Mouse (Mus musculus) liver, adult 2 months (tissue): ENCODE measurements around the gene Fndc3b. TPM values are rescaled to one million over a fixed set of nuclear protein-coding genes. Genes with fewer than 3 reads are reported as not detected.

Experiments used
- DNase-seq: peaks from one replicate; pipeline ENCODE4 v3.0.0-alpha.2; 2011; ENCODE audit warnings: low read depth, low spot score; ENCODE audit errors: extremely low read depth
- H3K27ac ChIP-seq: fragments of 200-500 bp; replicated peaks from 2 replicates; pipeline ENCODE4 v1.5.1; 2012; ENCODE audit warnings: low read depth, mild to moderate bottlenecking, control low read depth, inconsistent platforms, low read length; ENCODE audit not compliant: insufficient read depth
- H3K27me3 ChIP-seq: fragments of 200-500 bp; 2 replicates; pipeline ENCODE4 v1.6.1; 2012; ENCODE audit warnings: mild to moderate bottlenecking, moderate library complexity, low read length, inconsistent platforms; ENCODE audit not compliant: control insufficient read depth, insufficient read depth
- H3K36me3 ChIP-seq: fragments of 200-500 bp; 2 replicates; pipeline ENCODE4 v1.6.1; 2012; ENCODE audit warnings: low read length, inconsistent platforms; ENCODE audit not compliant: control insufficient read depth, insufficient read depth
- H3K4me1 ChIP-seq: fragments of 200-500 bp; 2 replicates; pipeline ENCODE4 v1.6.1; 2011; ENCODE audit warnings: low read length; ENCODE audit not compliant: control insufficient read depth, insufficient read depth
- H3K4me3 ChIP-seq: fragments of 200-500 bp; 2 replicates; pipeline ENCODE4 v1.5.1; 2011; ENCODE audit warnings: low read depth, mild to moderate bottlenecking, control low read depth, low read length, moderate library complexity; ENCODE audit not compliant: insufficient read depth
- H3K79me2 ChIP-seq: fragments of 200-500 bp; 2 replicates; pipeline ENCODE4 v1.6.1; 2012; ENCODE audit warnings: inconsistent platforms, mild to moderate bottlenecking, low read length, moderate library complexity; ENCODE audit not compliant: control insufficient read depth, insufficient read depth
- H3K9ac ChIP-seq: fragments of 200-500 bp; 2 replicates; pipeline ENCODE4 v1.6.1; 2012; ENCODE audit warnings: low read depth, mild to moderate bottlenecking, control low read depth, inconsistent platforms, low read length
- CTCF ChIP-seq: fragments of 200-500 bp; IDR thresholded peaks from 2 replicates; pipeline ENCODE4 v1.5.1; 2011; ENCODE audit warnings: low read depth, low read length, control low read depth
- POLR2A ChIP-seq: fragments of 200-500 bp; IDR thresholded peaks from 2 replicates; pipeline ENCODE4 v1.6.1; 2011; ENCODE audit warnings: low read length, control low read depth; ENCODE audit not compliant: insufficient read depth; ENCODE audit errors: extremely low read depth
- WGBS: fragments of 180-500 bp; shearing (Covaris S2); methylation state at CpG from one replicate; pipeline ENCODE4 v1.1.7; 2018; 5-methylcytosine and 5-hydroxymethylcytosine counted together
- polyA plus RNA-seq: library from polyadenylated mRNA; depleted of rRNA; stranded (reverse); fragments of >200 nt; gene quantifications from 2 replicates; pipeline ENCODE4 v1.2.3, GENCODE M21; 2012
- total RNA-seq: library from RNA; depleted of rRNA; stranded (reverse); fragments of >200 nt; gene quantifications from 2 replicates; pipeline ENCODE4 v1.2.3, GENCODE M21; 2014

The Fndc3b gene
- total and polyA plus RNA-seq, 2 experiments: 3.3 to 9.4 TPM

DNA sequence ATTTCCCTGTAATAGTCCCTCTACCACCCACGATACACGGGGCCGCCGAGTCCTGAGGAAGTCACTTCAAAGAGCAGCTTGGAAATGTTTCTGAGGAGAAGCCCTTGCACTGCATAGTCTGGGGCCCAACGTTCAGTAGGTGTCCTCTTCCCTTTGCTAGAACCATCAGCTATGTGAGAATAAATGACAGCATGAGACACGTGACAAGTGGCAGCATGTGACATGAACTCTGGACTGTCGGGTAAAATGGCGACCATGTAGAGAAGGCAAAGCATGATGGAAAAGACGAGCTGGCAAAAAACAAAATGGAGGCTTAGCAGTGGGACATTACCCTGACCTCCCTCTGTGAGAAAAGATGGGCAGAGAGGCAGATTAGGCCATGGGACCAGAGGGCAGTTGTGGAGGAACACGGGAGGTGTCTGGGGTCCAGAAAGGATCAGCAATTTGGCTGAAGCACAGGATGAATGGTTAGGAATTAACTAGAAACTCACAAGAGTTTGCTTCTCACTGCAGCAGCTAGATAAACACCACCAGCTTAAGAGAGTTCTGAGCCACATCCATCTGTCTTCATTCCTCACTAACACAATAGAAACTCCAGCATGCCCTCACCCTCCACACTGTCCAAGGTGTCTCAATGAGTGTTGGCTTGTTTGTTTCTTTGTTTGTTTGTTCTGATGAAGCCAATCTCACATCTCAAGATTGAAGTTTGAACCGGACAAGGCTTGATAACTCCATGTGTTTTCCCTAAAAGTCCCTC is 118.2 kb downstream of the Fndc3b start:
- Histone ChIP-seq H3K9ac (no peak overlapping the region), H3K27me3 (no peaks in the 10 kb centered on the region), H3K36me3 (no peaks in the 10 kb centered on the region), H3K27ac (no peak overlapping the region), H3K4me3 (no peak overlapping the region), H3K4me1 (no peaks in the 10 kb centered on the region), H3K79me2 (peaks cover 11% of the 10 kb centered on the region; the same call in 1 of the 2 replicates)
- WGBS: 77% methylated on average over 11 of the region's 11 CpGs
- TF ChIP-seq POLR2A (no peak), CTCF (no peak)
- DNase-seq: no peak

DNA sequence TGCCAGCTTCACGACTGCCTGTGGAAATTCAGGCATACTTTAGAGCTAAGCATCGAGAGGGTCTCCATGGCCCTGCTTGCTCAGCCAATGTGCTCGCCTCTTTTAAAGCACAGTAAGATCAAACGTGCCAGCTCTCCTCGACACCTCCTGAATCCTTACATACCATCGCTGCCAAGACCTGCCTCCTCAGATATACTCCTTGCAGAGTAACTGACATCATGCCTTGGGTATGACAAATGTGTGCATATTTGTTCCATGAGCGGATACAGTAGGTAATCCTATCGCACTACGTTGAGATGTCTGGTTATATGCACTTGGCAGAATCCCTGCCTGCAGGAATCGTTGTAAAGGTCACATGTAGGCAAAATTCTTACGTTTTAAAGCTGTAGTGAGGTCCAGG is 120.3 kb downstream of the Fndc3b start:
- H3K36me3 ChIP-seq: no peaks in the 10 kb centered on the region
- no peak overlapping the region for H3K9ac ChIP-seq
- peaks cover 12% of the 10 kb centered on the region; the same call in 1 of the 2 replicates for H3K79me2 ChIP-seq
- no peaks in the 10 kb centered on the region for H3K4me1 ChIP-seq
- H3K27ac ChIP-seq: no peak overlapping the region
- no peaks in the 10 kb centered on the region for H3K27me3 ChIP-seq
- 90% methylated on average over 11 of the region's 11 CpGs for WGBS
- DNase-seq: no peak
- H3K4me3 ChIP-seq: no peak overlapping the region
- TF ChIP-seq POLR2A (no peak), CTCF (no peak)

DNA sequence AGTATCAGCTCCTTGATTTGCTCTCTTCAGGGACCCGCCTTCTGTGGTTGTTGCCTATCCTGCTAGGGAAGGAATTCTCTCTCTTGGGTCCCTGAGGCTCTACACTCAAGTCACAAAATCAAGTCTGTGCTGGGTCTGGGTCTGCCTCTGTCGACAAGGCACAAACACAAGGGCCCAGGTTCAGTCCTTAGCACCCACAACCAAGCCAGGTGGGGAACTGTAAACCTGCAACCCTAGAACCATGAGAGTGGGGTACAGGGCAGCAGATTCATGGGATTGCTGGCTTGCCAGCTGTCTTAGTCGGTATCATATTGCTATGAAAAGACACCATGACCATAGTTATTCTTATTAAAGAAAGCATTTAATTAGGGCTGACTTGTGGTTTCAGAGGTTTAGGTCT is 121.8 kb downstream of the Fndc3b start:
- Histone ChIP-seq H3K36me3 (no peaks in the 10 kb centered on the region), H3K9ac (no peak overlapping the region), H3K4me3 (no peak overlapping the region), H3K4me1 (no peaks in the 10 kb centered on the region), H3K27ac (no peak overlapping the region), H3K79me2 (peaks cover 12% of the 10 kb centered on the region; the same call in 1 of the 2 replicates), H3K27me3 (no peaks in the 10 kb centered on the region)
- no peak for TF ChIP-seq POLR2A
- no peak for TF ChIP-seq CTCF
- WGBS: 90% methylated on average over 3 of the region's 3 CpGs
- no peak for DNase-seq

DNA sequence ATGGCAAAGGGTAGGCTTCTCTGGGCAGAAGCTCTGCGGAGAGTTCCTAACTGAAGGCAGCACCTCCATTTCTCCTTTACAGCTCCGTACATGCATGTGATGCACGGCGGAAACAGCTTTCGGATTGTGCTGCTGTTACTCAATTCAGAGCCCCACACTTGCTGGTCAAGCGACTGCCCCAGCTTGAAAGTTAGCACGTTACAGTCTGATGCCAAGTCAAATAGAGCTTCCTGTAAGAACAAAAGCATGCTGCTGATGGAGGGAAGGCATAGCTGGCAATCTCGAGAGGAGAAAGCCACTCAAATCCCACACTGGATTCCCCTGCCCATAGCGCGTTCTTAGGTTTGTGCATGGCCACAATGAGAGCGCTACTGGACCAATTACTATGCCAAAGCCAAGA is 122.5 kb downstream of the Fndc3b start:
- no peak for TF ChIP-seq POLR2A
- TF ChIP-seq CTCF: no peak
- 48% methylated on average over 11 of the region's 11 CpGs for WGBS
- no peak overlapping the region for H3K4me3 ChIP-seq
- no peaks in the 10 kb centered on the region for H3K27me3 ChIP-seq
- no peak overlapping the region for H3K27ac ChIP-seq
- H3K36me3 ChIP-seq: no peaks in the 10 kb centered on the region
- H3K79me2 ChIP-seq: peaks cover 12% of the 10 kb centered on the region; the same call in 1 of the 2 replicates
- no peak for DNase-seq
- H3K9ac ChIP-seq: no peak overlapping the region
- no peaks in the 10 kb centered on the region for H3K4me1 ChIP-seq

DNA sequence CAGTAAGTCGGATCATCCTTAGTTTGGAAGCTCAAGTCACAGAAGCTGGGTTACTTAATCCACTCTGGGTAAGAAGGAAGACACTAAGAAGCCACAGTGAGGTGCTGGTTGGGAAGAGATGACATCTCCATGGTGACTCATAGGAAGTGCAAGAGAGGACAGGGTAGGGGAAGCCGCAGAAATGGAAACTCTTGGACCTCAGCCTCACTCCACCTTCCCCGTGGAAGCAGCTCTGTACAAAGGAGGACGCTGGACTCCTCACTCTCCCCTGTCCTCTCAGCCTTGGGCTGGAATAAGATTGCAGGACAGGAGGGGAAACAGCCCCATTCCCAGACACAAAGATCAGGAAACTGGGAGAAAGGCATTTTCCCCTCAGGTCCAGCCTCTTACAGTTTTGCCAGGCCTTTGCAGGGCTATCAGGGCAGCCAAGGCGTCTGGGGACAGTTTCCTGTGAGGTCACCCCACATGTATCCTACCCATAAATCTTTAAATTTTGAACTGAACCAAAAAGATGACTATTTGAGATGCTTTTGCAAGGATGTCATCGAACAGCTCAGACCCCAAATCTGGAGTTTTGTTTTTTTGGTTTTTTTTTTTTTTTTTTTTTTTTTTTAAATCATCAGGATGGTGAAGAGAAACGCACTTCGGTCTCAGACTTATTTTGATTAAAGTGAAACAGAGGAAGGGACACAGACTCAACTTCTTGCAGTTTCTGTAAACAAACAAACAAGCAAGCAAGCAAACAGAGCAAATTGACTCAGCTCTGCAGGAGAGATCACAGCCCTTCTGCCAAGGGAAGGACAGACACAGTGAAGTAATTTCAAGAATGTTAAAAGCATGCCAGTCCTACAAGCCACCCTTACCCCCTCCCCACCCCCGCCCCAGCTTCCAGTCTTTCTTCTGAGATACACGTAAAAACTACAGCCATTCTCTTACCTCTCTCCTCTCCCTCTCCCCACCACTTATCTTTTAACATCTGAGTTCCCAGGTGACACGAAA is 126.2 kb downstream of the Fndc3b start:
- Histone ChIP-seq H3K4me3 (no peak overlapping the region), H3K9ac (no peak overlapping the region), H3K27ac (peak overlapping the region; percentile 46), H3K36me3 (no peaks in the 10 kb centered on the region), H3K27me3 (no peaks in the 10 kb centered on the region), H3K4me1 (no peaks in the 10 kb centered on the region), H3K79me2 (peaks cover 15% of the 10 kb centered on the region; the same call in 1 of the 2 replicates)
- 66% methylated on average over 11 of the region's 11 CpGs for WGBS
- TF ChIP-seq CTCF: no peak
- no peak for TF ChIP-seq POLR2A
- peak; percentile 34 for DNase-seq
